Mouse (Mus musculus) erythroblast, embryonic 14.5 days (primary cell): ENCODE measurements around the gene Acsl3.

ENCODE experiments used
- GATA1 ChIP-seq: IDR thresholded peaks from 2 replicates; pipeline ENCODE4 v1.6.1; 2012; ENCODE audit warnings: low read length, inconsistent platforms, mixed read lengths
- TAL1 ChIP-seq: IDR thresholded peaks from 3 replicates; pipeline ENCODE4 v1.6.1; 2012; ENCODE audit warnings: low read length, inconsistent platforms, mixed read lengths

DNA sequence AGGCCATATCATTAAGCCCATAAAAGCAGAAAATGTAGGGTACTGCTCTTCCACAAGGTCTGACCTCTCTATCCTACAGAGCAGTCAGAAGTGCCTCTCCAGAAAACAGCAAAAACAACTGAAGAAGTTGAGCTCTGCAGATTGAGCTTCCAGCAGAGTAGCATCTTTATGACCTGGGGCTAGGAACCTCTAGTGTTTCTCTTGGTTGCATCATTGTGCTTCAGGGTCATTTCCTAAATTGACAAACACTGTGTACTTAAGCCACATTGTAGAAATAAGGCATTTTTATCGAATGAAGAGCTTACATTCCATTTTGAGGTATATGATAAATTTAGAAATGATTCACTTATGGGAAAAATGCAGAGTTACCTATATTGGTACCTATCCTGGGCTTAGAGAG is 9.0 kb downstream of the Acsl3 start:
- TF ChIP-seq TAL1 = no peak
- no peak for TF ChIP-seq GATA1
